Mouse (Mus musculus) neutrophil, adult 65 days (primary cell): Measurements from ENCODE around the gene Trim10. TPM values are rescaled to one million over a fixed set of nuclear protein-coding genes. Genes with fewer than 3 reads are reported as not detected.

Source experiments
- total RNA-seq: library from RNA; stranded (reverse); gene quantifications from 2 replicates; pipeline ENCODE4 v1.2.4, GENCODE M21; 2023

Trim10 gene
- total RNA-seq = 0.52 TPM in 1 of 2 replicates, not detected in the other

DNA sequence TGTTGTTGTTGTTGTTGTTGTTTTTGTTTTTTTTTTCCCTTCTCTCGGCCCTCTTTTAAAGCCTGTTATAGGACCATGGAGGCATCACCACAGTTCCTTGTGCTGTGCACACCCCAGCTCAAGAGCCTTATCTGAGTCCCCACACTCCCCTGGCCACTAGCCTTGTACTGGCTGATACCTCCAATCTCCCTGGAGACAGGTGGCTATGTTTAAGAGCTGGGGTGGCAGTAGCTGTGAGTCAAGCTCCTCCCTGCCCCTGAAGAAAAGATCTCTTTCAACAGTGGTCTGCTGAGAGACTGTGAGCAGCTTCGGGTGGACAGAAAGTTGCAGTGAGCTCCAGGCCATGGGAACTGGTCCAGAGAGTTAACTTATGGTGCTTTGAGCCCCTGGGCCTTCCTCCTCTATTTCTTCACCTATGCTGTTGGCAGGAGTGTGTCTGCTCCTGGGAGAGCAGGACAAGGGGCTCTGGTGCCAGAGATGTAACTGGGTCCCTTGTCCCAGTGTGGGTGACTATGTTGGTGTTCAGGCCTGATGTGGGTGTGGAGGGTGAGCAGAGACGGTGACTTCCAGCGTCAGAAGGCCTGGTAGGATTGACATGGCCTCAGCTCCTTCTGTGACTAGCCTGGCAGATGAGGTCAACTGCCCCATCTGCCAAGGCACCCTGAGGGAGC lies at the start of gene Trim10:
Gene Trim10 (plus strand): TSS at position 291 of the 671 bp plus-strand sequence.

DNA sequence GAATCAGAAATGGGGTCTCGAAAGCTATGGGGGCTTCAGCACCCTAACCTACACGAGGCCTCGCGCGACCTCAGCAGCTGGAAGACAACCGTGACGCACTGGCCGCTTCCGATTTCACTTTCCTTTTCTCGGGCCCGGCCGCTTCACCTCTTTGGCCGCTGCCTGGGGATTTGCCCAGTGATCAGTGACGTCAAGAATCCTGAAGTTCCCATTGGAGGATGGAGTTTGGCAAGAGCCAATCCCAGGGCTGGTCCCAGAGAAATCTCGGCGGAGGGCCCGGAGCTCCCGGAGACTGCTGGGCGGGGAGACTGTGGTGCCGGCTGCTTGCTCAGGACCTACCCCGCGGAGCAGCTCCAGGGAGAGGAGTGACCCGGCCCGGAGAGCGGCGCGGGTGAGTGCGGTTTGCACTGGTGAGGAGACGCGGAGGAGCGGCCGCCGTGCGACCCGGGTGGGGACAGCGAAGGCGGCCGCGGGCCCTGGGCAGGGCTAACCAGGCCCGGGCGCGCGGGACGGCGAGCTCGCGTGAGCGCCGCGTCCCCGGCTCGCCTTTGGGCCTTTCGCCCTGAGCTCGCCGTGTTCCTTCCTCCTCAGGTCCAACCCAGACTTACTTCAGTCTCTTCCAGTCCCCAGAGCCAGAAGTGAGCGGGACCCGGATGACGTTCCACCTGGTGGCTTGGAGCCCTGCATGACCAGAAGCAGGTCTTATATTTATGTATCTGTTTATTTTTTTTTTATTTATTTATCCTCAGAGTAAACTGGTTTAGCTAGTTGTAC lies 32.3 kb upstream of the Trim10 start, which contains the start of gene Trim26:
Gene Trim26 (plus strand): TSS at position 261 of the 774 bp plus-strand sequence.

DNA sequence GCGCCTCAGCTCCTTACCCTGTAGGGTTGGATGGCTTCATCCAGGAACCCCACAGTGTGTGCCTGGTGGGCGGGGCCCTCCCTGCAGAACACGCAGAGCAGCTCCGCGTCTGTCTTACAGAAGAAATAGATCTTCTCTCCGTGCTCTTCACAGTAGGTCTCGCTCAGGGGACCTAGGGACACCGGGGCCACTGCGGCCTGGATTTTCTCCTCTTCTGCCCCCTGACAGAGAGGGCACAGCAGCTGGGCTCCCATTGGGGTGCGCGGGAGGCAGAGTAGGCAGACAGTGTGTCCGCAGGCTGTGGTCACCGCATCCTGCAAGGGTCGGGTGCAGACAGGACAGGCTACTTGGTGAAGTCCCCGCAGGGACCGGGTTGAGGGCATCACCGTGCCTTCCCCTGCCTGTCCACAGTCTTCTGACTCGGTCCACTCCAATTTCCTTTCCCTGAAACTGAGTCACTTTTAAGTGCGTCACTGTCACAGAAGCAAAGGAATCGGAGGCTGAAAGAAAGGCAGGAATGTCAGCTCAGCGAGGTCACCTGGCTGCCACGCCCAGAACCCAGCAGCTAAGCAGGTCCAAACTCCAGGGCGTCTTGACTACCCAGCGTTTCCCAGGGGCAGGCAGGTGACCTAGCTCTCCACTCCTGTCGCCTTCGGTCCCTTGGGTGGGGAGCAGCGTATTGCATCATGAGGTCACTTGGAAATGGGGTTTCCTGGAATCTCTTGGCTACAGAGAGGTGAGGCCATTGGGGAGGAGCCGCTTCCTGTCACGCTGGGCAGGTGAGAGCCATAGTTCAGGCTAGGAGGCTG lies 2.5 kb upstream of the Trim10 start, which contains the start of gene Trim15:
Gene Trim15 (minus strand): TSS at position 492 of the 809 bp plus-strand sequence.

DNA sequence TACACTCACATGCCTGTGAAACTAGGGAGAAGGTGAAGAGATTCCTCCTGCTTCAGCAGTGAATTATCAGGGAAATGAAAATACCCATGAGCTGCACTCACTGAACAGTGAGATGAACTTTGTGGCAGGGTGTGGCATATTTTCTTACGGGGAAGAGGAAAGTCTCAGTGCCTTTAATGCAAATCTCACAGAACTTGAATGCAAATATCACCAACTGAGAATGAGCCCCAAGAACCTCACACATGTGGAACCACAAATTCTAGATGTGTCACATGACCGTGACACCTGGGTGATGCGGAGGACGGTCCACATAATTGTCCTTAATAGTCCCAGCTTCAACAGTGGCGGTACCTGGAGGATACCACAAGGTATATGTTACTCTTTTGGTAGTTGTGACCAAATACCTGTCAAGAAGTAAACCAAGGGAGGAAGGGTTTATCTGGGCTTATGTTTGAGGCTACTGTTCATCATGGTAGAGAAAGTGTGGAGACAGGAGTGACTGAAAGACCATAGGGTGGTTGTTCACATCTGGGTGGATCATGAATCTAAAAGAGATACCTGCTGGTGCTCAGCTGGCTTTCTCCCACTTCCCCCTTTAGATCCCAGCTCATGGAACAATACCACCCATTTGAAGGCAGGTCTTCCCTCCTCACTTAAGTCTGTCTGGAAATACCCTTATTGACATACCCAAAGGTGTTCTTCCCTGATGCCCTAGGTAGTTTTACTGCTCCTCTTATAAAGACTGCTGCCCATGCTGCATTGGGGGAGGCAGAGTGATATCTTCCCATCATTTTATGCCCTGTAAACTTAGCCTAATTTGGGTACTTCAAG lies 20.9 kb downstream of the Trim10 start, which contains the start of gene Trim40:
Gene Trim40 (minus strand): TSS at position 51 of the 831 bp plus-strand sequence.

DNA sequence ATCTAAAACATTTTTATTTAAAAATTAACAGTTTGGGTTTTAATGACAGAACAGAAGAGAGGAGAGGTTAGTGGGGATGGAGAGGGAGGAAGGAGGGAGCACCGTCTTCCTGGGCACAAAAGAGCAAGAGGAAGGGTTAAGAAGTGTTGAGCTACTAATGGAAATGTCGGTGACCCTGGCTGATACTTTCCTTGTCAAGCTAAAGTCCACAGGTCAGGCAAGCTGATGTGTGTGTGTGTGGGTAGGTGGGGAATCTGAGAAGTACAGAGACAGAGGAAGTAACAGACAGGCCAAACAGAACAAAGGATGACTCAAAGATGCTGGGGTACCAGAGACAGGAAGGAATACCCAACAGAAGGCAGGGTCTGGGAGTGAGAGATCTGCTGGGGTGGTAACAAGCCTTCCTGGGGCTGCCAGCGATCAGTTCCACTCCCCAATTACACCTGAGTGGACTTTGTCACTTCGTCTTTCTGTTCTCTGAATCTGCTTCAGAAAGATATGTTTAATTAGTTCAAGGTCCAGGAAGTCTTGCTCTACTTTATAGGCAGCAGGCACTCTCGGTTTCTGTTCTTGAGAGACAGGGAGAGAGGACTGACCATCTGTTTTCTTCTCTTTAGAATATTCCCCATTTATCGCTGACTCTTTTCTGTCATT lies 28.3 kb downstream of the Trim10 start, which contains the start of gene Trim31:
Gene Trim31 (plus strand): TSS at position 567 of the 654 bp plus-strand sequence.

Other genes starting within 250 kb of the Trim10 start
- gene H2-M9, start 226.9 kb upstream of the Trim10 start, total RNA-seq = not detected in 2 replicates
- gene H2-M1, start 197.4 kb upstream of the Trim10 start, total RNA-seq = not detected in 2 replicates
- not detected in 2 replicates for gene H2-M10.5, start 96.7 kb upstream of the Trim10 start, total RNA-seq
- not detected in 2 replicates for gene H2-M10.6, start 57.4 kb upstream of the Trim10 start, total RNA-seq
- gene Trim26, start 32.4 kb upstream of the Trim10 start, total RNA-seq = 39.9 and 52.2 TPM in 2 replicates
- not detected in 2 replicates for gene Trim15, start 2.4 kb upstream of the Trim10 start, total RNA-seq
- gene Trim40, start 20.5 kb downstream of the Trim10 start, total RNA-seq = not detected in 2 replicates
- gene Trim31, start 28.5 kb downstream of the Trim10 start, total RNA-seq = not detected in 2 replicates
- gene Rnf39, start 73.3 kb downstream of the Trim10 start, total RNA-seq = not detected in 2 replicates
- 20.5 and 35.8 TPM in 2 replicates for gene Ppp1r11, start 82.2 kb downstream of the Trim10 start, total RNA-seq
- 30.9 and 36.7 TPM in 2 replicates for gene Znrd1, start 89.0 kb downstream of the Trim10 start, total RNA-seq
- 0.68 and 1.2 TPM in 2 replicates for gene Znrd1as, start 89.0 kb downstream of the Trim10 start, total RNA-seq
- not detected in 2 replicates for gene 2410137M14Rik, start 111.7 kb downstream of the Trim10 start, total RNA-seq
- not detected in 2 replicates for gene H2-M5, start 120.0 kb downstream of the Trim10 start, total RNA-seq
- not detected in 2 replicates for gene Zfp57, start 131.6 kb downstream of the Trim10 start, total RNA-seq
- not detected in 2 replicates for gene Mog, start 153.8 kb downstream of the Trim10 start, total RNA-seq
- 148 and 221 TPM in 2 replicates for gene Gabbr1, start 176.4 kb downstream of the Trim10 start, total RNA-seq
- not detected in 2 replicates for gene Olfr90, start 218.9 kb downstream of the Trim10 start, total RNA-seq
- gene Olfr91, start 228.7 kb downstream of the Trim10 start, total RNA-seq = not detected in 2 replicates